Mouse (Mus musculus) c-Kit-positive CD71-negative TER-119-negative erythroid progenitor cells, embryonic 14.5 days (primary cell): ENCODE data around the gene Tmem87b.

ENCODE experiments used
- DNase-seq: peaks from one replicate; pipeline ENCODE4 v3.0.0-alpha.2; 2013; ENCODE audit warnings: low read depth

The Tmem87b gene

DNA sequence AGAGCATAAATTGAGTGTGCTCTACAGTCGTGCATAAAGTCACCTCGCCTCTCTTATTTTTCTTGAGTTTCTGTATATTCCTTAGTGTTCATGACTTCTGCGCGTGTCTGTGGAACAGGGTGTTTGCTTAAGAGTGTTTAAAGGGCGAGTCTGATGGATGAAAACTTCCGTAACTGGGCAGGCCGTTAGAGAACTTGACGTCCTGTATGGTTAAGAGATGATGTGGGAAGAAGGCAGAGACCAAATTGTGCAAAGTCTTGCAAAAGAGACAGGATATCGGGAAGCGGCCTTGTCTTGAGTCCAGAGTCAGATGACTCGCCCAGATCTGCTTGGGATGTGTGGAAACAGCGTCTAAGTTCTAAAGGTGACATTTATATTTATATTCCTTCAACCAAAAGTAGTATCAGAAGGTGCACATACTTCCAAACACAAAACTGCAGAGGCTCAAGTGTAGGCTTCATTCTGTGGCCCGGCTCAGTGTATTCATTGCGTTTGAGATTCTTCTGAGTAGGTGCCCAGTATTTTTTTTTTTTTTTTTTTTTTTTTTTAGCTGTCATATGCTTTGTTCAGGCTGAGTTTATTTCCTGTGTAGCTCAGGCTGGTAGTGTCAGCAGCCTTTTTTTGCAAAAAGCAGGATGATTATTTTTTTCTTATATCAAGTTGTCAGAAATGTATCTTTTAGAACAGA, 1.2 kb downstream of the Tmem87b start:
- DNase-seq = no peak

DNA sequence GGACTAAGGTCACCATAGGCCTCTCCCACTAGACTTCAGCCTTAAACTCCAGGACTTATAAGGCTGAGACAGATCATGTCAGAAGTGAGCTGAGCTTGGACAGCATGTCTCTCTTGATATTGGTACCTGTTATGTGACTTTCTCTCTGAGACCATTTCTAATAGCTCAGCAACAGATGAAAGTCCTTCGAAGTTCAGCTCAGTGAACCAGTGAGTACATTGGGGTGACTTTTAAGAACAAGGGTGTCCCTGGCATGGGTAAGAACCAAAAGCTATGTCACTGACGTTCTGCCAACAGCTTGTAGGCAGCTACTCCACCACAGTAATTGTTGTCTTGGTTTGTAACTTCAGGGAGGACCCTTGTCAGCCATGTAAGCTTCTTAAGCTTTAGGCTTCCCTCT, 2.7 kb downstream of the Tmem87b start:
- no peak for DNase-seq

DNA sequence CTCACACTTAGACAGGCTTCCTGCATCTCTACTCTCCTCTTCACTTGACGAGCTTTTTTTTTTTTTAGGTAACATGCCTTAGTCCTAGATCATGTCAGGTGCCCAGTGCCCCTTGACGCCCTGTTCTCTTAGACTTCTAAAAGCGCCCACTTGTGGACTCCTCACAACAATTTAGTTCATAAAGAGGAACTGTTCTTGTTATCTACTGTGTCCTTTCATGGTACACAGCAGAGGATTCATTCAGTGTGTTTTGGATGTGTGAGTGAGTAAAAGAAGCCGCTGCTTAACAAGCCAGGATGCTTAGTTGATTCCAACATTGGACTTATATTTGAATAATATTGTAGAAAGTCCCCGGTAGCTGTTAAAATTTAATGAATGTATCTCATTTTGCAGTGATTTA, 6.0 kb downstream of the Tmem87b start:
- no peak for DNase-seq

DNA sequence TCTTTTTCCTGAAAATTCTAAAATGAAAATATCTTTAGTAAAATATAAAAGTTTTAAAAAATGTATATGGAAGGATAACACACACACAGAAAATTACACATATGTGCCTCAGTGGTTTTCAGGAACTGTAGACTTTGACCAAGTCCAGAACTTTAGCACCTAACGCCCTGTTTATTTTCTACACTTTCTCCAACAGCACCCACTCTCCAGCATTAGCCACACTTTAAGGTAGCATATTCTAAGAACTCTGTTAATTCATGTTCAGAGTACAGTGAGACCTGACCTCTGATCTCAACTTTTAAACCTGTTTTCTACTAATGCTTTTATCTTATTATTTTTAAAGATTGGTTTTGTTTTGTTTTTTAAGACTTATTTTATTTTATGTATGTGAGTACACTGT, 9.9 kb downstream of the Tmem87b start:
- DNase-seq = no peak

DNA sequence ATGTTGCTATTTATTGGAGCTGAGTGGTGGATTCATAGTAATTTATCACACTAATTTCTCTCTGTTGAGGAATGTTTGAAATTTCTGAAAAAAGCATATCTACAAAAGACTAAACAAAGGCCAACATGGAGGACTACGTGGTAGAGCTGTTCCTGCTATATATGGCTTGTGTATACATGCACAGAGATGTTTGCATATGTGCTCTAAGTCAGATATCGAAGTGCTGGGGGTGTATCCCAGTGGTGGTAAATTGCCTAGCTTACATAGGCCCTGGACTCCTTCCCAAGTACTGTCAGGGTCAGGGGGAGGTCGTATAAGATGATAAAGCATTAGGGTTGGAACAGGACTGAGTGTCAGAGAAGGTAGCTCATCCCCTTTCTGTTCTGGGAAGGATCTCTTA, 14.7 kb downstream of the Tmem87b start:
- DNase-seq = no peak

DNA sequence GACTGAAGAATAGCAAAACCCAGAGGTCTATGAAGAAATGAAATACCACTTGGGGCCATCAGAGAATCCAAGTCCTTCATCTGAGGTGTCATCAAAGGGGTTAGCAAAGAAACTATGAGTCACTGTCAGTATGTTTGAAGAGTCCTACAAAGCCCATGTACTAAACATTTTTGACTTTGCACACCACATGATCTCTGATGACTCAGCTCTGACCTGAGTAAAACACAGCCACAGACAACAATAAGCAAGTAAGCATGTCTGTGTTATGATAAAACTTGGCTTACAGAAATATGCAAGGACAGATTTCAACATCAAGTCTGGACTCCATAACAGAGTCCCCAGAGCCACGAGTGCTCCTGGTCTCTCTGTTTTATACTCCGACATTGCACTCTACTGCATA, 15.1 kb downstream of the Tmem87b start:
- DNase-seq = no peak

DNA sequence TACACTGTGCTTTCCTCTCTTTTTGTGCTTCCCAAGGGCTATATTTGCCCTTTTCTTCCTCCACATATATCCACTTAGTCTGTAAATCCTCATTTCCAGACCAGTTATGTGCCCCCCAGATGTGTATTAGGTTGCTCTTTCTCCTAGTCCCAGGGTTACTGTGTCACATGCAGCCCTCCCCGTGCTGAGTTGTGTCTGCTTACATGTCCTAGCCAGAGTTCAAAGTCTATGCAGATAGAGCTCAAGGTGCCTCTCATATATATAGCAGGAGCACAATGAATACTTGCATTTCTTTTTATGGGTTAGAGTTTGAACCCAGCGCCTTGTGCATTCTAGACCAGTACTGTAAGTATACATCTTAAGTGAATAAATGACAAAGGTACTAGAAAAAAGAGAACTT, 15.5 kb downstream of the Tmem87b start:
- DNase-seq = no peak

DNA sequence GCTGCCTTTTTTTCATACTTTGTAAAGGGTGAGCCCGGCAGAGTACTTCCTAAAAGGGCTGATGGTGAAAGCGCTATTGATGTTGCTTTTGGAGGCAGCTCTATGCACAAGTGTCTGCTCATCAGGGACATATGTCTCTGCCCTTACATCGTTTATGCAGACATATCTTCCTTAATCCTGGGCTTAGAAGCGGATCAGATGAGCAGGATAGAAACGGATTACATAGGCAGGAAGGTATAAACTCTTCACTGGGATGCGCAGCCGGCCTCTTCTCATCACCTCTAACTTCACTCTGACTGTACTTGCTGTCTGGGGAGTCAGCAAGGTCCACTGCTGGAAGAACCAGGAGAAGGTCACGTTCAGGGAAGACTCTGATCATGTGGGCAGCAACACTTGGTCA, 19.6 kb downstream of the Tmem87b start:
- no peak for DNase-seq

DNA sequence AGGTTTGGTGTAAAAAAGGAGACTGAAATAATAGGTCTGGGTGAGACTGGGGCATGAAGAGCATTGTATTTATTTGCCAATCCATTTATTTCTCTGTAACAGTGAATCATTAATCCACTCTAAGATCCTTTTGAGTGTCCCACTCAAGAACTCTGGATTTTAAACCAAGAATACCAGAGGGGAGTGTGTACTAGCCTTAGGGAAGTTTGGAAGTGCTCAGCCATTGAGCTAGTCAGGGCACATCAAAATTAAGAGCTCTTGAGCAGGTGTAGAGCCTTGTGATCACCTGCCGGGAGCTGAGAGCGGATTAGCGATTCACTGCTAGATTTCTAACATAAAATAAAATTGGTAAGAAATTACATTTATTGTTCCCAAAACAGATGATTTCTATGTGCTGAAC, 20.7 kb downstream of the Tmem87b start:
- no peak for DNase-seq

DNA sequence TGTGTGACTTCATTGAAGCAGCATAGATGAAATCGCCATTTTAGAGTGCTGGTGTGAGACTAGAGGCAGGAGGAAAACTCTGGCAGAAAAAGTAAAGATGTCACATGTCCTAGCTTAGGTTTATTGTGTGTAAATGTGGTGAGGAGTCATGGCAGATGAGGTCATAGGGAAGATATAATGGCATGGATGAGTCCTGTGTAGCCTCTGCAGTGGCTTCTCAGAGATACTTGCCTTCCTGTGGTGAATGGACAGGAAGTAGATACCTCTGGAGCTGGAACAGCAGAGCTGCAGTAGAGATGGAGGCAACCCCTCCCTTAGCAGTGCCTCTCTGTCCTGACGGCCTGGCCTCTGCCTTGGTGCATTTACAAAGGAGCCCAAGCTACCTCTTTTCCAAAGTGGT, 21.6 kb downstream of the Tmem87b start:
- DNase-seq = no peak

DNA sequence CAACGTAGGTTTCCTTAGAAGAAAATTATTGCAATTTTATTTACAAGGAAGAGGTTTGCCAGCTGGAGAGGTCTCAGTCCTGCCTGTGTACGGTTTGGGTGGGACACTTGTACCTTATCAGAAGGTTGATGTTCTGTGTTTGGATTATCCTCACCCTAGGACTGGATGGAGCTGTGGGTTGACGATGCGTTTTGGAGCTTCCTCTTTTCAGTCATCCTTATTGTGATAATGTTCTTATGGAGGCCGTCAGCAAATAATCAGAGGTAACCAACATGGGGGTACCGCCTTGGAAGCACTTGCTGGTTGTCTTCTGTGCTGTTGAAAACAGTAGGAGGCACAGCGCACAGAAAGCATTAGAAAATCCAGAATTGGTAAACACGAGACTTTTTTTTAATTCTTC, 24.5 kb downstream of the Tmem87b start:
- DNase-seq = no peak

DNA sequence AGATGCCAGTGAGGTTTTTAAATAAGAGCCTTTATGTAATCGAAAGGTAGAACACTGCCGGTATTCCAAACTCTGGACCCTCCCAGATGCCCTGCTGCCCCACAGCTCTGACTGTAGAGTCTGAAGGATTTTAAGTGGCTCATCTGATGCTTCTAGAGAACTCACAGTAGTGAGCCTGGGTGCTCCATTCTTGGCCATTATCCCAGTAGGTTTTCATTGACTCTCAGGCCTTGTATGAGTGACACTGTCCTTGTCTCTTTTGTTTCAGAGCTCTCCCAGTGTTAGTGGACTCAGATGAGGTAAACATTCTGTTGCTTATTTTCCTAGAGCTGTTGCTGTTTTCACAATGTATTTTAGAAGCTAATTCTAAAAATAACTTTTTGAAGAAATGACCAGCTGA, 32.1 kb downstream of the Tmem87b start:
- no peak for DNase-seq

DNA sequence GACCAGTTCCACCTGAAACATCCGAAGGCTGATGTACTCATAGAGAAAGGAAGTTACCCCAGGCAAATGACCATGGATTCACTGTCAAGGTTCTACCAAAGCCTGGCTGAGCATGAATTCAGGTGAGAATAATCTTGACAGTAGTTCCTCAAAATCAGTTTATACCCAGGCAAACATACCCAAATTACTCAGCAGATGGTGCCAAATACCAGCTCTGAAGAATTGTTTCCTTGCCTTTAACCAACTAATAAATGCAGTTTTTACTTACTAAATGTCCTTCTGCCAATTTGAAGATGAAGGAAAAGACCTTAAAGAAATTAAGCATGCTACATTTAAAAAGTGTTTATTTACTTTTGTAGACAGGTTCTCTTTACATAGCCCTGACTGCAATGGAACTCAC, 38.8 kb downstream of the Tmem87b start:
- no peak for DNase-seq

DNA sequence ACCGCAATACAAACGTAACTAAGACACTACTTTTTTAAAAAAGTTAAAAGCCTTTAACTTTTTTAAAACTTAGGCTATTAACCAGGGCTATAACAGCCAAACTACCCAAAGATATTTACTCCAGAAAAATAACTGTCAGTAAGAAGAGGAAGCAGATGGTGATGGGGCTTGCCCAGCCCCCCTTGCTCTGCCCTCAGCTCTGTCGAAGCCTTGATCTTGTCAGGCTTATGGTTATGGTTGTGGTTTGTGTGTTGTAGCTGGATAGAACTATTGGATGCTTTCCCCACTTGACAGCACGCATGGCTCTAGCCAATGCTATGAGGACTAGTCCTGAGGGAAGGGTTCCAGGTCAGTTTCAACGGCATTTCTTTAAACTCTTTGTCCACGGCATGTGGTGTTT, 41.0 kb downstream of the Tmem87b start:
- DNase-seq = no peak

DNA sequence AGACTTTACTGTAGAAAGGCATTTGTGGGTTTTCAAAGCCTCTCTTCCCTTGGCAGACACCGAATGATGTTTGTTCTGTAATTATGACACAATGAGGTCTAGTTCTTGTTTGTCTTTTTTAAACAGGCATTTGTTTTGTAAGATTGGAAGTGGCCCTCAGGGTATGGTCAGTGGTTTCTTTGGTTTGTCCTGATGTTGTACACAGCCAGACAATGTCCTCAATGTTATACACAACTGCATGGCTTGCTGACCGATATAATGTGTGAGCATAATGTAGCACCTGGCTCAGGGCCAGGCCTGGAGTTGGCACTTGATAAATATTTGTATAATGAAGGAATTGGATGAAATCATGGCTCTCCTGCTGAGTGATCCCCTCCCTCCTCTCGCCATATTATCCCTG, 41.9 kb downstream of the Tmem87b start:
- no peak for DNase-seq

DNA sequence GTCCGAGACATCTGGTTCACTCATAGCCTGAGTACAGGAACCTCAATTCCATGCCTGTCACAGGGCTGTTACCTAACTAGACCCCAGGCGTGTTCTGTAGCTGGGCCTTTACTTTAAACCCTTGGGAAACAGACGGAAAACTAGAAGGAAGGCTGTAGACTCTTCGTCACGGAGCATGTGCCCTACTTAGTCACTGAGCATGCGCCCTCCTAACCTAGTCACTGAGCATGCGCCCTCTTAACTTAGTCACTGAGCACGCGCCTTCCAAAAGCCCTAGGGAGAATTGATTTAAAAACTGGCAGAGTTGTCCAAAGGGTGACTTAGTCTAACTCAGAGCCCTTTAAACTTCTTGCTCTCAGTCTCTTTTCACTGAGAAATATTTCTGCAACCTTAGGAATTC, 44.7 kb downstream of the Tmem87b start, which contains the start of gene Fbln7:
Fbln7 (plus strand) TSS at position 346 of the 400 bp plus-strand sequence.
- DNase-seq = no peak

DNA sequence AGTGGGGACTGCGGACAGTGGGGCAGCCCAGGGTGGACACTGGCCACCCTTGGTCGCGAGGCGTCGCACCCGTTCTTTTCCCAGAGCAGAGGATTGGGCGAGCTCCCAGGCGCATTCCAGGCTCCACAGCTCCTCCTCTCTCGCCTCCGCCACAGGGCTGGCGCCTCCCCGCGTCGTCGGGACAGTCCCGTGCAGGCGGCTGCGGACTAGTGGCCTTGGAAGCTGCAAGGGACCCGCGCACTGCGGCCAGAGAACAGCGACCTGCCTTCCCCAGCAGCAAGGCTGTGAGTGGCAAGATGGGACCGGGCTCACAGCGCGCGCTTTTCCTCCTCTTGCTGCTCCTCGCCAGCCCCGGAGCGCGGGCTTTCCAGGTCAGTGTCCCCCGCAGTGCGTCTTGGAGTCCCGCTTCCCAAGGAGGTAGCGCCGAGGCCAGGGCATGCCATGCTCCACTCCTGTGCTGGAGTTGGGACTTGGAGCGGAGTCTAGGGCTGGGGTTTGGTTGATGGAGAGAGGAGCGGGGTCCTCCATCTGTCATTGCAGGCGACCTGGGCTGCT, 45.9 kb downstream of the Tmem87b start:
- no peak for DNase-seq

DNA sequence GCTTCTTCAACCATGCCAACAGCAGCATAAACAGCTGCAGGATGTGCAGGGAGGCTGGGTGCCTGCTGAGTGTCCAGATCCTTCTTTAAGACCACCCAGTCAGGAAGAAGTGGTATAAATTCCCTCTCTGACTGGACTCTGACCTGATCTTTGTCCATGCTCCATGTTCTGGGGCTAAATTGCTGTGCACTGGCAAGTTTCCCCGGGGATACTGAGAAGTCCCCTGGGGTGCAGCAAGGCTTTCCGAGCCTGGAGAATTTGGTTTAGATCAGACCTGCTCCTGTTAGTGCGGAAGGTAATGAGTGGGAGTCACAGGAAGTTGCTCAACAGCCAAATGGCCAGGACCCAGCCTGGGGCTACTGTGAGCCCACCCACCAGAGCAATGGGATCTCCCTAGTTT, 47.1 kb downstream of the Tmem87b start:
- DNase-seq = no peak

DNA sequence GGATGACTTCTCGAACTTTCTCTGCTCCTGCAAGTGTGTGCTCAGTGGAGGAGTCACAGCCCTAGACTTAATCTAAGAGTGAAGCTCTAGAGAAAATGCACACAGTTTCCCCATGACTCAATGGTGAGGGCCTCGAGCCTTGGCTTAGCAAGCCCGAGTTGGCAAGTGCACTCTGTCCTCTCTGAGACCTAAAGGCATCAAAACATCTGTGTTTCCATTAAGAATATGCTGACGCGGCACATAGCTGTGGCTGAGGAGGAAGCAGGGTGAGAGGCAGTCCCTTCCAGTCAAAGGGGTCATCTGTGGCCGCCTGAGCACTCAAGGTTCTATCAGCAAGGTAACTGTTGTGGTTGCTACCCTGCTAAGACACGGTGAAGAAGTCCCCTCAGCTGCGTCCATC, 53.7 kb downstream of the Tmem87b start:
- no peak for DNase-seq

DNA sequence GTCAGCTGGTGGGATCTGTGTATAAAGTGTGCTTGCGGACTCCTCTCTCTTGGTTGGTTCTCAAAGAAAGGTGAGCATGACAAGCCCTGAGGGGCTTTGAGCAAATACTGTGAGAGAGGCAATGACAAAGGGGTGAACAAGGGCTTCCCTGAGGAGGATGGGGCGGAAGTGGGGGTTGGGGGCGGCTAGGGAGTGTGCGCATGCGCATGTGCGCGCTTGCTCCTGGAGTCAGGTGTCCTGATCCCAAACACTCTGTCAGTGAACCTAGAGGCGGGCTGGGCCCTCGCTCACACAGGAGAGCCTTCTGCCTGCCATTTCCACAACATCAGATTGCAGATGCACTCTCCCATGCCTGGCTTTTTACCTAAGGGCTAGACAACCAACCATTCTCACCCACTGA, 54.3 kb downstream of the Tmem87b start:
- no peak for DNase-seq

DNA sequence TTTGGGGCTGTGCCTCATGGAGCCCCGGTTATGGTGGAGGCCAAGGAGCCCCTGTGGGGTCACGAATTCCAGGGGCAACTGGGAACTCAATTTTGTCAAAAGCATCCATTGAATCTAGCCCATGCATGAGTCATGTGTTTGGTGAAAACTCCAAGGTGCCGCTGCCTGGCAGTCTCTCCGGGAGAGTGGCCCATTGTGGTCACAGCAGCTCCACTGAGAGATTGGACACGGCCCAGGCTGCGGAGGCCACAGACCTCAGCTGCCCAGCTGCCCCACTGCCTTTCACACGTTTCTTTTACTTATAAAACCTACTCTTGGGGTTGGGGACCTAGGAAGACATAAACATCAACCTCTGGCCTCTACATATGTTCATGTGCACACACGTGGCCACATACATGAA, 57.6 kb downstream of the Tmem87b start:
- DNase-seq = no peak

DNA sequence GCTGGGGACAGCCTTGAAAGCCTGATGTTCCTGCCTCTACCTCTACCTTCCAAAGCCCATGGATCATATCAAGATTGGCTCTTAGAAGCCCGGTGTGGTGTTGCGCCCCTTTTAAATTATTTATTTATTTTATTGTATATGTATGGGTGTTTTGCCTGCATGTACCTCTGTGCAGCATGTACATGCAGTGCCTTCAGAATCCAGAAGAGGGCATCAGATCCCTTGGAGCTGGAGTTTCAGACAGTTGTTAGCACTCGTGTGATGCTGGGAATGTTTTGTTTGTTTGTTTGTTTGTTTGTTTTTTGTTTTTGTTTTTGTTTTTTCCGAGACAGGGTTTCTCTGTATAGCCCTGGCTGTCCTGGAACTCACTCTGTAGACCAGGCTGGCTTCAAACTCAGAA, 63.3 kb downstream of the Tmem87b start:
- no peak for DNase-seq

DNA sequence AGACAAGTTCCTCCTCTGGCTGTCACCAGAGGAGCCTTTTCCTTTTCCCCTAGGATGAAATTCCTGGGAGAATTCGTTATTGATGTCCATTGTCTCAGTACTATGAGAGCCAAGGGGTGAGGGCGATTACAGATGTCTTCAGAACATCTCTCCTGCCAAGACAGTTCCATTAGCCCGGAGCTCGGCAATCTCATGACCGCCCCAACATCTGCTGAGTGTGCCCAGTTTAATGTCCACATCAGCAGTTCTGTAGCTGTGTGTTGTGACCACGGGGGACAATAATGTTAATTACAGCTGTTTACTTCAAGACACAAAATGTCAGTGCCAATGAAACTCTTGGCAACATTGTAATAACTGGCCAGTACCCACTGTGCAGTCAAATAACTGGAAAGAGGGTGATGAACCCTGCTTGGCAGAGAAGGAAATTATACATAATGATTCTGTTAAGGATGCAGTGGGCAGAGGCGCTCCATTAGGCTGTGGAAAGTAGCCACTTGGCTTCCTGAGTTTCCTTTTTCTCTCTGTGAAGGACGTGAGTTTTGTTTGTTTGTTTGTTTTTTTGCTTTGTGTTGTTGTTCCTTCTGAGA, 67.4 kb downstream of the Tmem87b start:
- DNase-seq = no peak
